Mouse (Mus musculus) thymus, adult 2 months (tissue): ENCODE results near the gene Ints5.

Experiments used
- CTCF ChIP-seq: fragments of 200-500 bp; IDR thresholded peaks from 2 replicates; pipeline ENCODE4 v1.5.1; 2012; ENCODE audit warnings: mild to moderate bottlenecking, control low read depth, low read length, moderate library complexity, borderline replicate concordance; ENCODE audit not compliant: control insufficient read depth, poor library complexity, insufficient read depth; ENCODE audit errors: extremely low read depth
- POLR2A ChIP-seq: fragments of 200-500 bp; IDR thresholded peaks from 2 replicates; pipeline ENCODE4 v1.6.1; 2012; ENCODE audit warnings: mild to moderate bottlenecking, low read length, control low read depth, moderate library complexity; ENCODE audit not compliant: control insufficient read depth, poor library complexity, insufficient read depth; ENCODE audit errors: extremely low read depth

DNA sequence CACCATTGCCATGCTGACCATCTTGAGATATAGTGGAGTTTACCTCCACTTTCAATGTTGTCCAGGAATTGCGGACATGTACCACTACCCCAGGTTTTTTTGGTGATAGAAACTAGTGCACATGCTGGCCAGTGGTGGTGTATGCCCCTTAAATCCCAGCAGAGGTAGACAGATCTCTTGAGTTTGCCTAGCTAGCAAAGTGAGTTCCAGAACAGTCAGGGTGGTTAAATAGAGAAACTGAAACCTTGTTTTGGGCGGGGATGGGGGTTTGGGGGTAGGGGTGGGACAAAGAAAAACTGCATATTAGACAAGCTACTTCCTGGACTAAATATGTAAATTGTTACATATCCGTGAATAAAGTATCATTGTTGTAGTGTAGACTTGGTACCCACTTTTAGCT lies 26.2 kb downstream of the Ints5 start:
- TF ChIP-seq CTCF (no peak), POLR2A (no peak)
